Mouse (Mus musculus): ENCODE data around the gene Supt5.

DNA sequence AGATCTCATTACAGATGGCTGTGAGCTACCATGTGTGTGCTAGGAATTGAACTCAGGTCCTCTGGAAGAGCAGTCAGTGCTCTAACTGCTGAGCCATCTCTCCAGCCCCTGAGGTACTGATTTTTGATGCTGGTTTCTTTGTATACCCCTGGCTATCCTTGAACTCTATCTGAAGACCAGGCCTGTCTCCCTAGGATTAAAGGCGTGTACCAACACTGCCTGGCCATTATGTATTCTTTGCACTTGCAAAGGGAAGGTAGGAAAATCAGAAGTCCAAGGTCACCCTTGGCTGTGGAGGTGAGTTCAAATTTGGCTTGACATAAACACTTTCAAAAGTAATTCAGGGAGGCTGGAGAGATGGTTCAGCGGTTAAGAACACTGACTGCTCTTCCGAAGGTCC, 16.1 kb upstream of the Supt5 start:
- TF ChIP-seq CTCF (IDR thresholded peaks at IDR 0.05; ENCODE audit: borderline replicate concordance, control insufficient read depth, extremely low read depth, insufficient read depth, low read length, poor library complexity) (no peak), POLR2A (IDR thresholded peaks at IDR 0.05; ENCODE audit: control insufficient read depth, extremely low read depth, insufficient read depth, low read length, poor library complexity) (no peak)

All from thymus, adult 2 months (tissue).